Mouse (Mus musculus) MEL (cell line): Measurements from ENCODE around the gene Abat.

ENCODE experiments used
- NELFE ChIP-seq: IDR thresholded peaks from 2 replicates; pipeline ENCODE4 v1.6.1; 2011; ENCODE audit warnings: low read depth, low read length, improper control_type of control experiment
- POLR2A ChIP-seq, 2 experiments: IDR thresholded peaks; 2 replicates each; pipeline ENCODE4 v1.6.1; 2011 to 2012; ENCODE audit warnings: low read length in 2 of 2, mild to moderate bottlenecking in 2 of 2, control low read depth in 1 of 2, improper control_type of control experiment in 1 of 2, low read depth in 1 of 2, moderate library complexity in 1 of 2; ENCODE audit not compliant: control insufficient read depth in 1 of 2, insufficient read depth in 1 of 2, poor library complexity in 1 of 2

DNA sequence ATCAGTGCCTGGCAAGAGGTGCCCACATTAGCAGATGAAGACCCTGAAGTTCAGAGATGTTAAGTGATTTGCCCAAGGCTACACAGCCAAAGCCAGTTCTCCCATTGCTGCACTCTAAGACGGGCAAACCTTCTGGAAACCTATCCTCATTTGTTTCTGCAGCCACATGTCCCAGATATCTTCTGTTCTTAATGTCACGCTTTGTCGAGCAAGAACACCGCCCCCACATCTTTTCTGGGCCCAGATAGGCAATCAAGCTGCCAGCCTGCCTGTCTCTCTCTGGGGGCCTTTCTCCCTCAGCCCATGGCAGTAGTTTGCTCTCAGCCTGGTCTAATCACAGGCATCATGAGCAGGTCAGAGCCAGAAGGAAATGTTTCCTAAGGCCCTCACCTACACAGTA is 83.1 kb downstream of the Abat start:
- no peak for TF ChIP-seq POLR2A (IDR thresholded peaks at IDR 0.05; ENCODE audit: control insufficient read depth in 1 of 2, insufficient read depth in 1 of 2, low read depth in 1 of 2, low read length in 2 of 2, poor library complexity in 1 of 2)
- TF ChIP-seq NELFE: no peak
